Mouse (Mus musculus) limb, embryonic 14.5 days (tissue): ENCODE measurements around the gene Donson. TPM values are rescaled to one million over a fixed set of nuclear protein-coding genes. Genes with fewer than 3 reads are reported as not detected.

Experiments used
- ATAC-seq: fragments of 200-750 bp; cut with Nextera tagmentation; 2 replicates; pipeline ENCODE4 v1.8.0; 2017; ENCODE audit warnings: low read depth, moderate number of reproducible peaks, moderate TSS enrichment; ENCODE audit not compliant: low FRiP score
- DNase-seq: peaks from one replicate; pipeline ENCODE4 v3.0.0-alpha.2; 2015; ENCODE audit warnings: low spot score
- H3K27ac ChIP-seq: fragments of 300-500 bp; sonication (generic); replicated peaks from 2 replicates; pipeline ENCODE4 v1.5.1; 2014; ENCODE audit warnings: low read depth, mild to moderate bottlenecking, low read length, moderate library complexity, mixed read lengths
- H3K27me3 ChIP-seq: fragments of 300-500 bp; sonication (generic); 2 replicates; pipeline ENCODE4 v1.6.1; 2014; ENCODE audit warnings: low read length, mixed read lengths; ENCODE audit not compliant: control insufficient read depth, insufficient read depth
- H3K36me3 ChIP-seq: fragments of 300-500 bp; sonication (generic); 2 replicates; pipeline ENCODE4 v1.6.1; 2014; ENCODE audit warnings: mild to moderate bottlenecking, low read length, moderate library complexity, mixed read lengths; ENCODE audit not compliant: control insufficient read depth, insufficient read depth
- H3K4me1 ChIP-seq: fragments of 300-500 bp; sonication (generic); 2 replicates; pipeline ENCODE4 v1.6.1; 2014; ENCODE audit warnings: antibody characterized with exemption, low read length, mixed read lengths; ENCODE audit not compliant: control insufficient read depth, insufficient read depth
- H3K4me2 ChIP-seq: fragments of 300-500 bp; sonication (generic); replicated peaks from 2 replicates; pipeline ENCODE4 v1.6.1; 2014; ENCODE audit warnings: low read depth, mild to moderate bottlenecking, low read length, moderate library complexity; ENCODE audit not compliant: severe bottlenecking
- H3K4me3 ChIP-seq: fragments of 300-500 bp; sonication (generic); replicated peaks from 2 replicates; pipeline ENCODE4 v1.5.1; 2014; ENCODE audit warnings: low read length
- H3K9ac ChIP-seq: fragments of 300-500 bp; sonication (generic); 2 replicates; pipeline ENCODE4 v1.6.1; 2014; ENCODE audit warnings: mild to moderate bottlenecking, low read depth, low read length, moderate library complexity; ENCODE audit not compliant: severe bottlenecking
- H3K9me3 ChIP-seq: fragments of 300-500 bp; sonication (generic); 2 replicates; pipeline ENCODE4 v1.6.1; 2016; ENCODE audit warnings: low read length; ENCODE audit not compliant: control insufficient read depth
- POLR2A ChIP-seq: fragments of 200-500 bp; IDR thresholded peaks from 2 replicates; pipeline ENCODE4 v1.8.0; 2012; ENCODE audit warnings: inconsistent platforms, mild to moderate bottlenecking, moderate library complexity, borderline replicate concordance; ENCODE audit not compliant: insufficient read depth, insufficient read length; ENCODE audit errors: extremely low read depth
- WGBS: fragments of 180-500 bp; shearing (Covaris S2); extraction: QIAGEN DNeasy Blood & Tissue Kit; methylation state at CpG from one replicate; pipeline ENCODE4 v1.1.7; 2014; 5-methylcytosine and 5-hydroxymethylcytosine counted together
- polyA plus RNA-seq, 2 experiments: library from polyadenylated mRNA; depleted of rRNA in 1 of 2; stranded (reverse) in 1 of 2; unstranded in 1 of 2; fragments of >200 nt; fragmentation: Nextera tagmentation in 1 of 2; extraction: Ambion mirVana in 1 of 2; gene quantifications; 2 replicates each; pipeline versions ENCODE4 v1.2.1 to v1.2.3; 2012 to 2014

Gene Donson
- polyA plus RNA-seq, 2 experiments, result 19.8 to 33.2 TPM

- WGBS, result under 1% methylated on average over 32 of the region's 44 CpGs
- peak; percentile 18 for DNase-seq
- no peak for TF ChIP-seq POLR2A
- Histone ChIP-seq H3K36me3 (no peaks in the 10 kb centered on the region), H3K4me1 (peaks cover 30% of the 10 kb centered on the region), H3K4me2 (peak overlapping the region; percentile 78), H3K4me3 (peak overlapping the region; percentile 80), H3K27ac (peak overlapping the region; percentile 87), H3K9me3 (no peaks in the 10 kb centered on the region), H3K9ac (peak overlapping the region; percentile 93), H3K27me3 (no peaks in the 10 kb centered on the region)
- no peak for ATAC-seq
Measured at GRCm38 (mm10) chr16:91729821-91730441, 41.4 kb upstream of the Donson start.

DNA sequence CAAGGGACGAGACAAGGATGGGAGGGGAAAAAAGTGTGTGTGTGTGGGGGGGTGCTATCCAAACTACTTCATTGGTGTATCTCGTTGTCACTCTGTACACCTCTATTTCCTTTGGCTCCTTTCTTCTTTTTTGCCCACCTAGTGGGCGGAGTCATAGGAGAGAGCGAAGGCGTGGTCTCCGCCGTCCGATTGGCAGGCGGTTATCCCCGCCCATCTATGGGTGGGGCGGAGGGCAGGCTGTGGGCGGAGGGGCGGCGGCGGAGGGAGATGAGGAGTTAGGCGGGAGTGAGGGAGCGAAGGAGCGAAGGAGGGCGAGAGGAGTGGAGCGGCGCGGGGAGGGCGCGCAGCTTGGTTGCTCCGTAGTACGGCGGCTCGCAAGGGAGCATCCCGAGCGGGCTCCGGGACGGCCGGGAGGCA, 40.5 kb upstream of the Donson start, which contains the start of gene Itsn1:
Gene Itsn1 (plus strand): TSS at position 216 of the 417 bp plus-strand sequence.
- peak; percentile 98 for DNase-seq
- no peaks in the 10 kb centered on the region for H3K27me3 ChIP-seq
- H3K4me3 ChIP-seq, result peak within 1 kb of the TSS; percentile 80
- peak within 1 kb of the TSS; percentile 89 for H3K27ac ChIP-seq
- peak; percentile 77; the same call in 1 of the 2 replicates for TF ChIP-seq POLR2A
- WGBS, result under 1% methylated on average over 30 of the region's 33 CpGs
- H3K9ac ChIP-seq, result peak within 1 kb of the TSS; percentile 93
- ATAC-seq, result peak; percentile 93
- peak within 1 kb of the TSS; percentile 78 for H3K4me2 ChIP-seq
- peaks cover 30% of the 10 kb centered on the region for H3K4me1 ChIP-seq
- H3K9me3 ChIP-seq, result no peaks in the 10 kb centered on the region
- no peaks in the 10 kb centered on the region for H3K36me3 ChIP-seq

GRCm38 (mm10) chr16:91728123-91729065, 39.8 kb upstream of the Donson start, which contains the start of gene Cryzl1:
Gene Cryzl1, minus strand, starts transcription at chr16:91728975.
- Histone ChIP-seq H3K27me3 (no peaks in the 10 kb centered on the region), H3K4me3 (peak within 1 kb of the TSS; percentile 80), H3K36me3 (no peaks in the 10 kb centered on the region), H3K4me2 (peak within 1 kb of the TSS; percentile 78), H3K9ac (peak within 1 kb of the TSS; percentile 93), H3K27ac (peak within 1 kb of the TSS; percentile 89), H3K9me3 (no peaks in the 10 kb centered on the region), H3K4me1 (peaks cover 30% of the 10 kb centered on the region)
- under 1% methylated on average over 46 of the region's 46 CpGs for WGBS
- DNase-seq (peak; percentile 99), ATAC-seq (peak; percentile 94)
- TF ChIP-seq POLR2A, result no peak; the same call in 1 of the 2 replicates

DNA sequence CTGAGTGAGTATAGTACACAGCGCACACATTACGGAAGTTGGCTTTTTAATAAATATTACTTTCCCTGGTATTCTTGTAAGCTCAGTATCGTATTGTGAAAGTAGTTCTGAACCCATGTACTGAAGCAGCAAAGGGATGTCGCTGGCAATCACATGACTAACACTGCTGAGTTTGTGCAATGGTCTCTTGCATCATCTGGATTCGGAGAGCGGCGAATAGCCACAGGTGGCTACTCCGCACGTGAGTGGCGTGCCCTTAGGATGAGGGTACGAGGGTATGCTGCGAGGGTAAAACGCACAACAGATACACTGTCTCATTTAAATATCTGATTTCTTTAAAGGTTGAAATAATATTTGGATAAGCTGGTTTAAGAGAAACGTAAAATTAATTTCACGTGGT, 38.9 kb upstream of the Donson start:
- Histone ChIP-seq H3K27me3 (no peaks in the 10 kb centered on the region), H3K4me1 (peaks cover 30% of the 10 kb centered on the region), H3K4me3 (peak overlapping the region; percentile 80), H3K27ac (no peak overlapping the region), H3K4me2 (peak overlapping the region; percentile 69), H3K9ac (no peak overlapping the region), H3K9me3 (no peaks in the 10 kb centered on the region), H3K36me3 (no peaks in the 10 kb centered on the region)
- no peak for TF ChIP-seq POLR2A
- ATAC-seq, result no peak
- no peak for DNase-seq
- 85% methylated on average over 15 of the region's 15 CpGs for WGBS

DNA sequence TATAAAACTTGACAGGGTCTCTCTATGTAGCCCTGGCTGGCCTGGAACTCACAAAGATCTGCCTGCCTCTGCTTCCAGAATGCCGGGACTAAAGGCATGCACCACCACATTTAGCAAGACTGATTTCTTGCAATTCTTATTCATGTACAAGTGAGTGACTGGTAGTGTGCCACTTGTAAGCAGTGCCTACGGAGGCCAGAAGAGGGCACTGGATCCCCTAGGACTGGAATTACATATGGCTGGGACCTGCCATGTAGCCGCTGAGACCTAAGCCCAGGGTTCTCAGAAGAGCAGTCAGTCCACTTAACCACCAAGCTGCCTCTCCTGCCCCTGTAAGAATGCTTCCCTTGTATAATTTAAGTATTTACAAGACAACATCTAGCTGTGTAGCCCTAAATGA, 35.7 kb upstream of the Donson start:
- peak; percentile 6 for DNase-seq
- 58% methylated on average over 3 of the region's 3 CpGs for WGBS
- TF ChIP-seq POLR2A, result no peak

More for the DNA sequence above, 35.7 kb upstream of the Donson start:
- no peak overlapping the region for H3K4me2 ChIP-seq
- H3K27me3 ChIP-seq, result no peaks in the 10 kb centered on the region
- peaks cover 6% of the 10 kb centered on the region; the same call in 1 of the 2 replicates for H3K36me3 ChIP-seq
- H3K9me3 ChIP-seq, result no peaks in the 10 kb centered on the region
- no peak for ATAC-seq
- no peak overlapping the region for H3K27ac ChIP-seq
- H3K9ac ChIP-seq, result no peak overlapping the region
- no peak overlapping the region for H3K4me3 ChIP-seq
- H3K4me1 ChIP-seq, result peaks cover 15% of the 10 kb centered on the region
